Mouse (Mus musculus): ENCODE results near the gene Tssk3.

GRCm38 (mm10) chr4:129440340-129441063 lies 50.3 kb downstream of the Tssk3 start, which contains the start of gene Zbtb8b:
- TF ChIP-seq CTCF (IDR thresholded peaks at IDR 0.05; ENCODE audit: insufficient read depth, low read depth, low read length) (no peak), POLR2A (IDR thresholded peaks at IDR 0.05; ENCODE audit: insufficient read depth, low read depth, low read length) (no peak)
